Mouse (Mus musculus) heart, embryonic 14.5 days (tissue): Measurements from ENCODE around the gene Crat. TPM values are rescaled to one million over a fixed set of nuclear protein-coding genes. Genes with fewer than 3 reads are reported as not detected.

Source experiments
- ATAC-seq: fragments of 200-750 bp; cut with Nextera tagmentation; 2 replicates; pipeline ENCODE4 v1.8.0; 2017; ENCODE audit warnings: low read depth, moderate TSS enrichment; ENCODE audit not compliant: insufficient number of reproducible peaks, insufficient read depth, low FRiP score
- H3K27ac ChIP-seq, 2 experiments: fragments of 200-500 bp in 1 of 2; fragments of 300-500 bp in 1 of 2; sonication (generic) in 1 of 2; replicated peaks in 1 of 2; 2 replicates each; pipeline ENCODE4 v1.5.1; 2012 to 2014; ENCODE audit warnings: low read depth in 2 of 2, low read length in 2 of 2, control low read depth in 1 of 2, mild to moderate bottlenecking in 1 of 2, mixed read lengths in 1 of 2; ENCODE audit not compliant: control insufficient read depth in 1 of 2, insufficient read depth in 1 of 2
- H3K27me3 ChIP-seq: fragments of 300-500 bp; sonication (generic); 2 replicates; pipeline ENCODE4 v1.6.1; 2014; ENCODE audit warnings: mild to moderate bottlenecking, low read length, control low read depth; ENCODE audit not compliant: control insufficient read depth, insufficient read depth
- H3K36me3 ChIP-seq: fragments of 300-500 bp; sonication (generic); 2 replicates; pipeline ENCODE4 v1.6.1; 2014; ENCODE audit warnings: mild to moderate bottlenecking, control low read depth, low read length, mixed read lengths; ENCODE audit not compliant: control insufficient read depth, insufficient read depth
- H3K4me1 ChIP-seq, 2 experiments: fragments of 200-500 bp in 1 of 2; fragments of 300-500 bp in 1 of 2; sonication (generic) in 1 of 2; 2 replicates each; pipeline ENCODE4 v1.6.1; 2012 to 2014; ENCODE audit warnings: low read length in 2 of 2, control low read depth in 1 of 2, mixed read lengths in 1 of 2; ENCODE audit not compliant: control insufficient read depth in 2 of 2, insufficient read depth in 2 of 2
- H3K4me2 ChIP-seq: fragments of 300-500 bp; sonication (generic); 2 replicates; pipeline ENCODE4 v1.6.1; 2014; ENCODE audit warnings: mild to moderate bottlenecking, low read length
- H3K4me3 ChIP-seq, 2 experiments: fragments of 200-500 bp in 1 of 2; fragments of 300-500 bp in 1 of 2; sonication (generic) in 1 of 2; 2 replicates each; pipeline ENCODE4 v1.5.1; 2012 to 2014; ENCODE audit warnings: low read length in 2 of 2, mild to moderate bottlenecking in 2 of 2, control low read depth in 1 of 2, low read depth in 1 of 2, moderate library complexity in 1 of 2; ENCODE audit not compliant: control insufficient read depth in 1 of 2, insufficient read depth in 1 of 2
- H3K9ac ChIP-seq: fragments of 300-500 bp; sonication (generic); 2 replicates; pipeline ENCODE4 v1.6.1; 2014; ENCODE audit warnings: mild to moderate bottlenecking, low read length
- H3K9me3 ChIP-seq: fragments of 300-500 bp; sonication (generic); 2 replicates; pipeline ENCODE4 v1.6.1; 2016; ENCODE audit warnings: low read length, control low read depth; ENCODE audit not compliant: control insufficient read depth
- WGBS: fragments of 180-500 bp; shearing (Covaris S2); extraction: QIAGEN DNeasy Blood & Tissue Kit; methylation state at CpG from one replicate; pipeline ENCODE4 v1.1.7; 2014; 5-methylcytosine and 5-hydroxymethylcytosine counted together
- polyA plus RNA-seq: library from polyadenylated mRNA; unstranded; fragments of >200 nt; fragmentation: Nextera tagmentation; extraction: Ambion mirVana; gene quantifications from 2 replicates; pipeline ENCODE4 v1.2.1, GENCODE M21; 2014

Gene Crat
- polyA plus RNA-seq, 1 experiment from 2014 or later, result 127 TPM

DNA sequence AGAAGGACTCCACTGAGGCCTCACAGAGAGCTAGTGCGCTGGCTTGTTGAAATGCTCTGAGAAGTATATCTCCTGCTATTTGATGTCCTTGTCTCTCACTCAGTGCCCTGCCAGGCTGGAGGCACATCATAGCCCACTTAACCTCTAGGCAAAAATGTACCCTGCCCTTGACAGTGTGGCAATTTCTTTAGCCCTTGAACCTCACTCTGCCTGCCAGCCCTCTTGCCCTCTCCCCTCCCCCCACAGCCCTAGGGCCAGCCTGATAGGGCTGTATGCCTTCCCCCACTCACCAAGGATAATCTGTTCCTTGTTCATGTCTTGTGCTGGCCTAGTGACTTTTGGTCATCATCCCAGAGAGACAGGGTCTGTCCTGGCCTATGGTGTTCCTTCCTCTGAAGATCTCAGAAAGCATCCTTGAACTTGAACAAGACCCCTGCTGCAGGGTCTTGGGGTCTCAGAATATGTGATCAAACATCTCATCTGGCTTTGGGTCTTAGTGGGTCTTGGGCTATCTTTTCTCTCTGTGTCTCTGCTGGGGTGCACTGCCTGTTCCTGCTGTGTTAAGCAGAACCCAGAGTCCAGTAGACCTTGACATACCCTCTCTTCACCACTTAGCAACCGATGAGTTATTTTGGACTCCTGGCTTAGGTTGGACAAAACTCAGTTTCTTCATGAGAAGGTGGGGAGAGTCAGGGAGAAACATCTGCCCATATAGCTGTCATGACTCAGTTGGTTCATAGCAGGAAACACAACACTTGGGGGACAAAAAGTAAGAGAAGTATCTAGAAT lies 50.1 kb downstream of the Crat start:
- peak overlapping the region; percentile 4 to 88; a peak in 2 of 4 replicates for H3K27ac ChIP-seq
- peak overlapping the region; percentile 95 for H3K9ac ChIP-seq
- WGBS, result 62% methylated on average over 2 of the region's 2 CpGs

DNA sequence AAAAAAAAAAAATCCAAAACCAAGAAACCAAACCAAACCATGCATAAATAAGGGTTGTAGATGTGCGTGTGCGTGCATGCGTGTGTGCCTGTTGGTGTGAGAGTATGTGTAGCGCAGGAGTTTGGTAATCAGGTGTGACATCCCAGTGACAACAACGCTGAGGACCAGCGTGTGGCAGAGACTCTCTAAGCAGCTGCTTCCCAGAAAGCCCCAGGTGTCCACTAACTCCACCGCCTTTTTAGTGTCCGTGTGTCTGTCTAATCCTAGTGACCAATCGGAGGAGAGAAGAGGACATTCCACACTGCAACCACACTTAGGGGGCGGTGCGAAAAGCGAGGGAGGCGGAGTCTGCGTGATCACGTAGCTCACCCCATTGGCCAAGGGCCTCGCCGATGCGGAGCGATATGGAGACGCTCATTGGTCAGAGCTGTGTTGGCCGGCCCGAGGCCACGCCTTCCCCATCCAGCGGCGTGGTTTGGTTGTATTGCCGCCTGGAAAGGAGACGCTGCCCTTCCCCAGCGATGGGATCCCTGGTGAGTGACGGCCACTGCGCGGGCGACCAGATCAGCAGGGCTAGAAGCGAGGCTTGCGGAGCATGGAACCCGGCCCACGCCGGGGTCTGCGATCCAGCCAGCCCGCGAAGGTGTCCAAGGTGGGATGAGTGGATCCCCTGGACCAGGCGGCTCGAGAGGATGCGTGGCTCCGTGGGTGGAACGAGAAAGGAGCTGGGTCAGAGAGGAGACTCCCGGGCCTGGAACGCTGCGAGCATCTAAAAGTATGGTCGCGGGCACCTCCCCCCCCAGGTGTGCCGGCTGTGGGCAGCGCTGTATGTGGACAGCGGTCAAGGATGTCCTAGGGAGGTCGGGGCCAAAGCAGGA lies 51.6 kb downstream of the Crat start, which contains the start of gene Miga2:
Gene Miga2, plus strand, starts transcription at position 461 of the 878 bp plus-strand sequence.
- Histone ChIP-seq H3K27me3 (no peaks in the 10 kb centered on the region), H3K4me1 (peaks cover 14 to 22% of the 10 kb centered on the region in 2 experiments), H3K9ac (peak within 1 kb of the TSS; percentile 95), H3K36me3 (peaks cover 25% of the 10 kb centered on the region), H3K9me3 (0 out of 2 replicates have a peak, but pooled peaks cover 3% of the 10 kb centered on the region), H3K27ac (peak within 1 kb of the TSS; percentile 88), H3K4me3 (peak within 1 kb of the TSS; percentile 93 to 95), H3K4me2 (peak within 1 kb of the TSS; percentile 75)
- ATAC-seq, result peak; percentile 97
- WGBS, result under 1% methylated on average over 54 of the region's 54 CpGs

More for the DNA sequence above, 50.1 kb downstream of the Crat start:
- Histone ChIP-seq H3K27me3 (no peaks in the 10 kb centered on the region), H3K36me3 (peaks cover 40% of the 10 kb centered on the region), H3K4me2 (peak overlapping the region; percentile 75), H3K4me3 (peak overlapping the region; percentile 93 to 95), H3K9me3 (0 out of 2 replicates have a peak, but pooled peaks cover 3% of the 10 kb centered on the region), H3K4me1 (peaks cover 14 to 22% of the 10 kb centered on the region in 2 experiments)
- no peak for ATAC-seq

DNA sequence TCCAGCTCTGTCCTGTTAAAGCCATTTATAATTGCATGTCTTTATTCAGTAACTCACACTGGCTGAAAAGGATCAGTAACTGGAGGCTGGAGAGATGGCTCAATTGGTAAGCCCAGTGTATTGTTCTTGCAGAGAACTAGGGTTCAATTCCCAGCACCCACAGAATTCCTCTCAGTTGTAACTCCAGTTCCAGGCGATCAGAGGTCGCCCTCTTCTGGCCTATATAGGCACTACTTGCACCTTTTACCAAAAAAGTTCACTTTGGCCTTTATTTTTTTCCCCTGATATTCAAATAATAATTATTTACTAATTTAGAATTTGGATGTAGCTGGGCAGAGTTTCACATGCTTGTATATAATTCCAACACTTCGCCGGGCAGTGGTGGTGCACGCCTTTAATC lies 52.7 kb downstream of the Crat start:
- Histone ChIP-seq H3K27me3 (no peaks in the 10 kb centered on the region), H3K4me2 (no peak overlapping the region)

DNA sequence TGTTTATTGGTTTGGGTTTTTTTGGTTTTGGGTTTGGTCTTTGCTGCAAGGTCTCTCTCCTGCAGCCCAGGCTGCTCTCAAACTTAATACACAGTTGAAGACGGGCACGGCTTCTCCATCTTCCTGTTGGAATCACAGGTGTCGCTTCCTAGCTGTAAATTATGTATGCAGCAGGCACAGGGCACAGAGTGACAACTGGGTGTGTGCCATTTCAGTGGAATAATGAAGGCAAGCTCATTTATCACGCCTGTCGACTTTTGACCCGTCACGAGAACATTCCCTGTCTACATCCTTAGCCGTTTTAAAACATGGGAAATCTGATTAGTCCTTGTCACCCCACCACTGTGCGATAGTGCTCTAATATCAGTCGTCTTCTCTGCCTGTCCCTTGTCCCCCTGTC lies 55.0 kb downstream of the Crat start:
- H3K27me3 ChIP-seq, result no peaks in the 10 kb centered on the region
- no peak overlapping the region for H3K4me3 ChIP-seq
- no peak for ATAC-seq
- H3K9ac ChIP-seq, result no peak overlapping the region
- H3K4me1 ChIP-seq, result peaks cover 28 to 40% of the 10 kb centered on the region in 2 experiments
- 80% methylated on average over 10 of the region's 10 CpGs for WGBS
- H3K4me2 ChIP-seq, result no peak overlapping the region
- no peak overlapping the region for H3K27ac ChIP-seq
- 0 out of 2 replicates have a peak, but pooled peaks cover 3% of the 10 kb centered on the region for H3K9me3 ChIP-seq
- H3K36me3 ChIP-seq, result peaks cover 3% of the 10 kb centered on the region; the same call in 1 of the 2 replicates

More for the DNA sequence above, 52.7 kb downstream of the Crat start:
- no peak overlapping the region for H3K9ac ChIP-seq
- peaks cover 21 to 29% of the 10 kb centered on the region in 2 experiments for H3K4me1 ChIP-seq
- H3K27ac ChIP-seq, result no peak overlapping the region
- no peak overlapping the region for H3K4me3 ChIP-seq
- no peak for ATAC-seq
- 69% methylated on average over 5 of the region's 5 CpGs for WGBS
- H3K36me3 ChIP-seq, result peaks cover 14% of the 10 kb centered on the region
- H3K9me3 ChIP-seq, result 0 out of 2 replicates have a peak, but pooled peaks cover 3% of the 10 kb centered on the region

DNA sequence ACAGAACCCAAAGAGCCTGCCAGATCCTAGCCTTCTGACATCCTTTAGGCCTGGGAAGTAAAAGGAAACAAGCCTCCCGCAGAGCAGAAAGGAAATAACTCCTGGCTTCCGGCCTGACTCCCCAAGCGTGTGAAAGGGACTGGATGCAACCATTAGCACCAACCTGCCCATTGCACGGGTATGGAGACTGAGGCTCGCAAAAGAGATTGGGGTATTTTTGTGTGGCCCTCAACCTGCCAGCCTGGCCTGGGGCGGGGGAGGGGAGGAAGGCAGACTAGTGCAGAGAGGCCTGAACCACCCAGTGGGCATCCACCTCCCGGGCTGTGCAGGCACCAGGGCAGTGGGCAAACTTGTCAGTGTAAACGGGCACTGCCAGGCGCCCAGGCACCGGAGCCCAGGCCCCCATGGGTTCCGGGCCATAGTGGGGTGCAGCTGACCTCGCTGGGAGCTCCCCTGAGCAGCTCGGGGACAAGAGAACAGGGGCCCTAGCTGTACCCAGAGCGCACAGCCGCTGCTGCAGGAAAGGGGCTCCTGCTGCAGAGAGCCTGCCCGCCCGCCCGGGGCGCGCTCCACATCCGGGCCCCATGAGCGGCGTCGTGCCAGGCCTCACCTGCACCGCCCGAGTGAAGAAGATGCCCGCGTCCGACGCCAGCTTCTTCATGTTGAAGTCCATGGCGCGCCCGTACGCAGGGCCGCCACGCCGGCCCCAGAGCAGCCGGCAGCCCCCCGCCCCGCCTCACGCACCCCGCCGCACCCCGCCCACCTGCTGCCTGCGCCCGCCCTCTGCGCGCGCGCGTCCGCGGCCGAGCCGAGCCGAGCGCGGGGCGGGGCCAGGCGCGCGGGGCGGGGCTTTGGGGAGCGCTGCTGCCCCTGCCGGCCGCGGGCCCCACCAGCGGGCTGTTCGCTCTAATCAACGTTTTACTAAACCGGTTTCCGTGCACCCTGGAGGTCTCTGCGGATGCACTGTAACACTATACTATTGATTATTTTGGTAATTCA lies 56.8 kb downstream of the Crat start, which contains the start of gene Sh3glb2:
Gene Sh3glb2, minus strand, starts transcription at position 805 of the 999 bp plus-strand sequence.
- peak; percentile 71 for ATAC-seq
- 2% methylated on average over 63 of the region's 73 CpGs for WGBS

DNA sequence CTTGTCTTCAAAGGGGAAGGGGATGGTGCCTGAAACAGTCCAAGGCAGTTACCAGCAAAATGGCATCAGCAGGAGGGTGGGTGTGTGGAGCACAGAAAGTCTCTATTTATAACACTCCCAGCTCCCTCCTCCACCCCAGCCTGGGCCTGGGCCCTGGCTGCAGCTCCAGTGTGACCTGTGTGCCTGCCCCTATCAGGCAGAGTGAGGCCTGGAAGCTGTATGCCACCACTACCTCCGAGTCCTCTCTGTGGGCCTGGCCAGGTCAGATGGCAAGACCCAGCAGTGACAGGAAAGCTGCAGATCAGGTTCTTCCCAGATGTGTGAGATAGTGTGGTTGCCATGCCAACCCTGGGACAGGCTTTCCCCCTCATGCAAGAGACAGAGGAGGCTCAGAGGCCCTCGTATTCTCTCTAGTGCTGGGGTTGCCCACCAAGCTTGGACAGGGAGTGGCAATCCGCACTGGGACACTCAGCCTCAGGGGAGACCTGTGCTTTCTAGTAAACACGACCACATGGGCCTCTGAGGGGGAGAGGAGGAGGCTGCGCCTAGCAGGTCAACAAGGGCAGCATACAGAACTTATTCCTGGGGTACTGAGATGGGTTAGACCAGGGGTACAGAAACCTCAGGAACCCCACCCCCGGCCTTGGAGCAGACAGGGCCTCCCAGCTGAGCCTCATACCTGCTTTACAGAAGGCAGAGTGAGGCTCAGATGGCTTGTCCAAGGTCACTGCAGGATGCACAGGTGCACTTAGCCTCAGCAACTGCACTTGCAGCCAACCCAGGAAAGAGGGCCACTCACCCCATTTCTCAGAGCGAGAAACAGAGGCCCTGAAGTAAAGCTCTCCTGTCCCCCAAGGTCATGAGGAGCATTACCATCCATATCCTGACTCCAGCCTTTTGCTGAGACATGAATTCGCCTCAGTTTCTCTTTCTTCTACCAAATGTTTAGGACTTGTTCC lies 57.8 kb downstream of the Crat start:
- Histone ChIP-seq H3K4me3 (peak overlapping the region; percentile 60 to 83), H3K27me3 (no peaks in the 10 kb centered on the region), H3K9ac (peak overlapping the region; percentile 77), H3K9me3 (0 out of 2 replicates have a peak, but pooled peaks cover 3% of the 10 kb centered on the region), H3K27ac (peak overlapping the region; percentile 72 to 89), H3K36me3 (peaks cover 27% of the 10 kb centered on the region), H3K4me2 (peak overlapping the region; percentile 89), H3K4me1 (peaks cover 21 to 33% of the 10 kb centered on the region in 2 experiments)
- no peak; the same call in 1 of the 2 replicates for ATAC-seq
- WGBS, result 41% methylated on average over 8 of the region's 8 CpGs

More for the DNA sequence above, 56.8 kb downstream of the Crat start, which contains the start of gene Sh3glb2:
- H3K9me3 ChIP-seq, result 0 out of 2 replicates have a peak, but pooled peaks cover 3% of the 10 kb centered on the region
- H3K9ac ChIP-seq, result peak within 1 kb of the TSS; percentile 77
- peak within 1 kb of the TSS; percentile 72 to 89 for H3K27ac ChIP-seq
- no peaks in the 10 kb centered on the region for H3K27me3 ChIP-seq
- peaks cover 21 to 33% of the 10 kb centered on the region in 2 experiments for H3K4me1 ChIP-seq
- peaks cover 17% of the 10 kb centered on the region for H3K36me3 ChIP-seq
- peak within 1 kb of the TSS; percentile 60 to 83 for H3K4me3 ChIP-seq
- peak within 1 kb of the TSS; percentile 89 for H3K4me2 ChIP-seq
